Mouse (Mus musculus) urinary bladder, adult 18-20 months (tissue): ENCODE results near the gene Ssbp3.

Experiments
- DNase-seq, 2 experiments: peaks; one replicate each; pipeline ENCODE4 v3.0.0; 2022; ENCODE audit warnings: low spot score in 2 of 2, mixed read lengths in 2 of 2

Ssbp3 gene

GRCm38 (mm10) chr4:107011325-107012004 lies 101.0 kb downstream of the Ssbp3 start:
- no peak for DNase-seq

- DNase-seq: no peak
Observed at GRCm38 (mm10) chr4:107012005-107012478, 101.5 kb downstream of the Ssbp3 start.

- no peak for DNase-seq
Observed at GRCm38 (mm10) chr4:107012574-107012973, 102.1 kb downstream of the Ssbp3 start.

- no peak for DNase-seq
Observed at GRCm38 (mm10) chr4:107013119-107013816, 102.8 kb downstream of the Ssbp3 start.

GRCm38 (mm10) chr4:107013817-107014260 lies 103.3 kb downstream of the Ssbp3 start:
- no peak for DNase-seq

- no peak for DNase-seq
Observed at GRCm38 (mm10) chr4:107015971-107016511, 105.5 kb downstream of the Ssbp3 start.

GRCm38 (mm10) chr4:107017257-107017656 lies 106.8 kb downstream of the Ssbp3 start:
- no peak for DNase-seq

- DNase-seq: no peak
Observed at GRCm38 (mm10) chr4:107018521-107018920, 108.0 kb downstream of the Ssbp3 start.

- DNase-seq: no peak
Observed at GRCm38 (mm10) chr4:107019027-107019426, 108.5 kb downstream of the Ssbp3 start.

- no peak for DNase-seq
Observed at GRCm38 (mm10) chr4:107020287-107021000, 109.9 kb downstream of the Ssbp3 start.

- DNase-seq: no peak
Observed at GRCm38 (mm10) chr4:107021464-107021863, 111.0 kb downstream of the Ssbp3 start.

GRCm38 (mm10) chr4:107024899-107025298 lies 114.4 kb downstream of the Ssbp3 start:
- DNase-seq: no peak

GRCm38 (mm10) chr4:107025369-107025768 lies 114.9 kb downstream of the Ssbp3 start:
- no peak for DNase-seq

GRCm38 (mm10) chr4:107026451-107026850 lies 116.0 kb downstream of the Ssbp3 start:
- no peak for DNase-seq

- no peak for DNase-seq
Observed at GRCm38 (mm10) chr4:107035689-107036088, 125.2 kb downstream of the Ssbp3 start.

GRCm38 (mm10) chr4:107036985-107037384 lies 126.5 kb downstream of the Ssbp3 start:
- DNase-seq: no peak

GRCm38 (mm10) chr4:107038303-107038702 lies 127.8 kb downstream of the Ssbp3 start:
- no peak for DNase-seq

- no peak for DNase-seq
Observed at GRCm38 (mm10) chr4:107039270-107039669, 128.8 kb downstream of the Ssbp3 start.

- no peak for DNase-seq
Observed at GRCm38 (mm10) chr4:107042304-107042703, 131.8 kb downstream of the Ssbp3 start.

- no peak for DNase-seq
Observed at GRCm38 (mm10) chr4:107045188-107045587, 134.7 kb downstream of the Ssbp3 start.

- DNase-seq: no peak
Observed at GRCm38 (mm10) chr4:107047806-107048205, 137.3 kb downstream of the Ssbp3 start.

GRCm38 (mm10) chr4:107048568-107049162 lies 138.2 kb downstream of the Ssbp3 start:
- DNase-seq: no peak
